Comparison of ENCODE assay signal across 8 mouse cellular contexts in genomic region chr1:52952551-52953397, GRCm38 (mm10).
A peak's percentile ranks its signal among the peaks of the same experiment; 100 is the strongest.
DNase-seq lines count a peak whose midpoint lies in the region; ATAC-seq and TF ChIP-seq lines count a peak whose summit lies in the region.

No protein-coding gene starts in this region.

- peak overlapping the region; percentile 65 for H3K4me3 ChIP-seq in heart, embryonic 13.5 days
- H3K4me3 ChIP-seq in kidney, embryonic 16.5 days (ENCODE audit: low read length): peak overlapping the region; percentile 70
- H3K4me3 ChIP-seq in olfactory bulb, adult 2 months (ENCODE audit: insufficient read depth, low read depth, low read length): peak overlapping the region; percentile 60

- H3K9ac ChIP-seq in heart, embryonic 13.5 days: peak overlapping the region; percentile 79
- peak overlapping the region; percentile 68 for H3K9ac ChIP-seq in kidney, embryonic 16.5 days (replicated peaks; ENCODE audit: low read length)

- no peak for TF ChIP-seq CTCF in olfactory bulb, adult 2 months (IDR thresholded peaks at IDR 0.05; ENCODE audit: insufficient read depth, low read depth, low read length)

- no peak overlapping the region for H3K27ac ChIP-seq in heart, embryonic 13.5 days (replicated peaks)
- no peak overlapping the region for H3K27ac ChIP-seq in kidney, embryonic 16.5 days (ENCODE audit: low read length)
- peak overlapping the region; percentile 74 for H3K27ac ChIP-seq in olfactory bulb, adult 2 months (ENCODE audit: insufficient read depth, low read depth, low read length)

- peaks cover 8% of the 10 kb centered on the region; the same call in 1 of the 2 replicates for H3K27me3 ChIP-seq in heart, embryonic 13.5 days (replicated peaks)
- H3K27me3 ChIP-seq in kidney, embryonic 16.5 days (ENCODE audit: insufficient read depth, low read length): no peaks in the 10 kb centered on the region

- H3K4me2 ChIP-seq in heart, embryonic 13.5 days: peak overlapping the region; percentile 96
- peak overlapping the region; percentile 98 for H3K4me2 ChIP-seq in kidney, embryonic 16.5 days (replicated peaks; ENCODE audit: low read depth, low read length)

- peaks cover 16% of the 10 kb centered on the region; the same call in 1 of the 2 replicates for H3K4me1 ChIP-seq in heart, embryonic 13.5 days
- peaks cover 19% of the 10 kb centered on the region for H3K4me1 ChIP-seq in kidney, embryonic 16.5 days (ENCODE audit: insufficient read depth, low read length)
- peaks cover 8% of the 10 kb centered on the region for H3K4me1 ChIP-seq in olfactory bulb, adult 2 months (ENCODE audit: control insufficient read depth, insufficient read depth, low read length)

- WGBS in heart, embryonic 13.5 days: under 1% methylated on average over 46 of the region's 47 CpGs
- WGBS in kidney, embryonic 16.5 days: under 1% methylated on average over 47 of the region's 47 CpGs
- 4% methylated on average over 47 of the region's 47 CpGs for WGBS in olfactory bulb, adult 2 months

- peak; percentile 8 to 11 for DNase-seq in spleen, adult 18-20 months
- no peak for DNase-seq in spleen, adult 12 weeks (ENCODE audit: low spot score)
- DNase-seq in cerebellum, postnatal 25 days: peak; percentile 75 to 84
- peak; percentile 34 for DNase-seq in lung, postnatal 10 days

- peak; percentile 54; the same call in 1 of the 2 replicates for ATAC-seq in heart, embryonic 13.5 days (ENCODE audit: extremely low read depth, insufficient number of reproducible peaks, low FRiP score, low TSS enrichment)
- peak; percentile 84 for ATAC-seq in kidney, embryonic 16.5 days (ENCODE audit: low FRiP score, low TSS enrichment)
- no peak for ATAC-seq in erythroid progenitor cell, adult 5-6 weeks (replicated peaks; ENCODE audit: low FRiP score, poor library complexity, severe bottlenecking)

- H3K9me3 ChIP-seq in heart, embryonic 13.5 days: no peaks in the 10 kb centered on the region
- no peaks in the 10 kb centered on the region for H3K9me3 ChIP-seq in kidney, embryonic 16.5 days (ENCODE audit: low read length)

- no peak; the same call in 1 of the 2 replicates for TF ChIP-seq POLR2A in olfactory bulb, adult 2 months (IDR thresholded peaks at IDR 0.05; ENCODE audit: insufficient read depth, low read depth, low read length)

- no peaks in the 10 kb centered on the region for H3K36me3 ChIP-seq in heart, embryonic 13.5 days
- H3K36me3 ChIP-seq in kidney, embryonic 16.5 days (ENCODE audit: insufficient read depth, low read length): no peaks in the 10 kb centered on the region
